Mouse (Mus musculus) stomach, postnatal 0 days (tissue): ENCODE data around the gene Tpp2. TPM values are rescaled to one million over a fixed set of nuclear protein-coding genes. Genes with fewer than 3 reads are reported as not detected.

Experiments
- ATAC-seq: fragments of 200-750 bp; cut with Nextera tagmentation; 2 replicates; pipeline ENCODE4 v1.8.0; 2017; ENCODE audit not compliant: low FRiP score, low TSS enrichment
- DNase-seq: peaks from one replicate; pipeline ENCODE4 v3.0.0-alpha.2; 2016; ENCODE audit warnings: low spot score
- H3K27ac ChIP-seq: fragments of 300-500 bp; sonication (generic); replicated peaks from 2 replicates; pipeline ENCODE4 v1.5.1; 2014; ENCODE audit warnings: mild to moderate bottlenecking, control low read depth
- H3K27me3 ChIP-seq: fragments of 300-500 bp; sonication (generic); 2 replicates; pipeline ENCODE4 v1.6.1; 2014; ENCODE audit warnings: low read length; ENCODE audit not compliant: control insufficient read depth, insufficient read depth
- H3K36me3 ChIP-seq: fragments of 300-500 bp; sonication (generic); 2 replicates; pipeline ENCODE4 v1.6.1; 2014; ENCODE audit warnings: low read length, mixed read lengths; ENCODE audit not compliant: control insufficient read depth, insufficient read depth
- H3K4me1 ChIP-seq: fragments of 300-500 bp; sonication (generic); replicated peaks from 2 replicates; pipeline ENCODE4 v1.6.1; 2014; ENCODE audit warnings: antibody characterized with exemption; ENCODE audit not compliant: control insufficient read depth, insufficient read depth
- H3K4me2 ChIP-seq: fragments of 300-500 bp; sonication (generic); replicated peaks from 2 replicates; pipeline ENCODE4 v1.6.1; 2014; ENCODE audit warnings: low read depth, mild to moderate bottlenecking, control low read depth, moderate library complexity
- H3K4me3 ChIP-seq: fragments of 300-500 bp; sonication (generic); 2 replicates; pipeline ENCODE4 v1.5.1; 2014; ENCODE audit warnings: low read depth, low read length, control low read depth
- H3K9ac ChIP-seq: fragments of 300-500 bp; sonication (generic); 2 replicates; pipeline ENCODE4 v1.6.1; 2014; ENCODE audit warnings: mild to moderate bottlenecking, low read length, control low read depth, mixed read lengths
- H3K9me3 ChIP-seq: fragments of 300-500 bp; sonication (generic); 2 replicates; pipeline ENCODE4 v1.6.1; 2016; ENCODE audit warnings: low read length; ENCODE audit not compliant: control insufficient read depth
- CTCF ChIP-seq: IDR thresholded peaks from 2 replicates; pipeline ENCODE4 v1.5.1; 2016; ENCODE audit warnings: antibody characterized with exemption, low read depth, mild to moderate bottlenecking, moderate library complexity
- EP300 ChIP-seq: optimal IDR thresholded peaks from 2 replicates; pipeline ENCODE3; 2016; ENCODE audit warnings: antibody characterized with exemption
- WGBS: fragments of 180-500 bp; shearing (Covaris S2); extraction: QIAGEN DNeasy Blood & Tissue Kit; methylation state at CpG from one replicate; pipeline ENCODE4 v1.1.7; 2014; 5-methylcytosine and 5-hydroxymethylcytosine counted together
- polyA plus RNA-seq: library from polyadenylated mRNA; unstranded; fragments of >200 nt; fragmentation: Nextera tagmentation; extraction: Ambion mirVana; gene quantifications from 2 replicates; pipeline ENCODE4 v1.2.1, GENCODE M21; 2015

Tpp2 gene
- polyA plus RNA-seq, 1 experiment from 2014 or later: 34.5 TPM

GRCm38 (mm10) chr1:43941476-43942217 lies 8.2 kb downstream of the Tpp2 start:
- Histone ChIP-seq H3K9ac (no peak overlapping the region), H3K36me3 (peaks cover 8% of the 10 kb centered on the region; the same call in 1 of the 2 replicates), H3K27ac (no peak overlapping the region), H3K4me2 (no peak overlapping the region), H3K9me3 (no peaks in the 10 kb centered on the region), H3K4me3 (no peak overlapping the region), H3K4me1 (no peaks in the 10 kb centered on the region), H3K27me3 (no peaks in the 10 kb centered on the region)
- 85% methylated on average over 7 of the region's 7 CpGs for WGBS
- ATAC-seq (no peak), DNase-seq (no peak)
- TF ChIP-seq EP300 (no peak), CTCF (no peak)

DNA sequence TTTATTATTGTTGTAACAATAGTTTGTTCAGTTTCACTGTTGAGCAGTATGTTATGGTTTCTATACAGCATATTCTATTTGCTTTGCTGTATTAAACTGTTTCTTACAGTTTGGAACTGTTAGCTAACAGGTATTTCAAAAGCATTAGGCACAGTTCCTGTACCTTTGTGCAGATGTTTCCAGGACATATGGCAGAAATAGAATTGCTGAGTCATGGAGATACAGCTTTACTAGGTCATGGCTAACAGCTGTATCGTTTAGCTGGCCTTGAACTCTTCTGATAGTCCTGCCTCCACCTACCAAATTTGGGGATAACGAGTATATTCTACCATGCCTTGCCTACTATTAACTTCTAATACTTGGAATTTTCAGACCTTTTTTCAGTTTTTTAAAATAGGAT lies 9.4 kb downstream of the Tpp2 start:
- H3K4me2 ChIP-seq: no peak overlapping the region
- no peaks in the 10 kb centered on the region for H3K4me1 ChIP-seq
- no peak overlapping the region for H3K9ac ChIP-seq
- no peak for TF ChIP-seq CTCF
- DNase-seq (no peak), ATAC-seq (no peak)
- H3K4me3 ChIP-seq: no peak overlapping the region
- H3K27ac ChIP-seq: no peak overlapping the region
- 77% methylated on average over 2 of the region's 2 CpGs for WGBS
- H3K36me3 ChIP-seq: peaks cover 8% of the 10 kb centered on the region; the same call in 1 of the 2 replicates
- no peaks in the 10 kb centered on the region for H3K9me3 ChIP-seq
- H3K27me3 ChIP-seq: no peaks in the 10 kb centered on the region

DNA sequence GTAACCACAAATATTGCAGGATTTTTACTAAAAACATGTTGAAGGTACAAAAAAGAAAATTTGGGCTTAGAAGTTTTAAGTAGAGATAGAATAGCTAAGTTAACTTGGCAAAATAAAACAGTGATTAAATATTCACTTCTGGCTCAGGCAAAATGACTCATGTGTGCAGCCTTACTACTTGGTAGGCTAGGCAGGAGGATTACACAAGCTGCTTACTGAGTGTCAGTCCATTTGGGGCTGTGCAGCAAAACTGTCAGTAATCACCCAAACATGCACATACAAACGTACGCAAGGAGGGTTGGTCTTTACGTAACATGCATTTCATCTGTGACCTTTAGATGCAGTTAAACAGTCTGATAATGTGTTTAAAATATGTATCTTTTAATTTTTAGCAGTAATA lies 20.2 kb downstream of the Tpp2 start:
- TF ChIP-seq EP300 (no peak), CTCF (no peak)
- no peaks in the 10 kb centered on the region for H3K27me3 ChIP-seq
- no peak overlapping the region for H3K27ac ChIP-seq
- no peak overlapping the region for H3K4me2 ChIP-seq
- no peaks in the 10 kb centered on the region for H3K9me3 ChIP-seq
- no peak for DNase-seq
- no peak overlapping the region for H3K4me3 ChIP-seq
- no peak overlapping the region for H3K9ac ChIP-seq
- WGBS: 95% methylated on average over 3 of the region's 3 CpGs
- ATAC-seq: no peak
- peaks cover 18% of the 10 kb centered on the region for H3K36me3 ChIP-seq
- no peaks in the 10 kb centered on the region for H3K4me1 ChIP-seq

DNA sequence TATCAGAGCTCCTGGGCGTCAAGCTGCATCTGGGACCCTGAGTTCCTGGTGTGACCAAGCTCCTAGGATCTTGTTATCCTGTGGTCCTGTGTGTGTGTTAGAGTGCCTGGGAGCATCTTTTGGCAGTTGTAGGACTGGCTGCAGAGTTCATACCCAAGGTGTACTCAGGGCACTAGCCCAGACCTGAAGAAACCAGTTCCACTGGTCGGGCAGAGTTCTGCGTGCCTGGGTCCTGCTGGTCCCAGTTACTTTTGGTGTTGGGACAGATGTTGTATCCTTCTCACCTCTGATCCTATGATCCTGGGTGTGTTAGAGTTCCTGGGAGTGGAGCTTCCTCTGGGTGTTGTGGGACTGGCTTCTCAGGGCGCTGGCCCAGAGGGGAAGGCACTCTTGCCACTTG lies 30.9 kb downstream of the Tpp2 start:
- no peak overlapping the region for H3K4me3 ChIP-seq
- ATAC-seq: no peak
- H3K4me2 ChIP-seq: no peak overlapping the region
- H3K36me3 ChIP-seq: peaks cover 11% of the 10 kb centered on the region; the same call in 1 of the 2 replicates
- no peaks in the 10 kb centered on the region for H3K9me3 ChIP-seq
- 73% methylated on average over 4 of the region's 4 CpGs for WGBS
- no peak overlapping the region for H3K27ac ChIP-seq
- TF ChIP-seq CTCF (no peak), EP300 (no peak)
- no peaks in the 10 kb centered on the region for H3K4me1 ChIP-seq
- DNase-seq: no peak
- H3K27me3 ChIP-seq: no peaks in the 10 kb centered on the region
- no peak overlapping the region for H3K9ac ChIP-seq

- no peak for TF ChIP-seq EP300
- peak; percentile 56 for TF ChIP-seq CTCF
- no peak for ATAC-seq
- Histone ChIP-seq H3K9me3 (no peaks in the 10 kb centered on the region), H3K4me1 (no peaks in the 10 kb centered on the region), H3K9ac (no peak overlapping the region), H3K36me3 (peaks cover 5% of the 10 kb centered on the region; the same call in 1 of the 2 replicates), H3K27me3 (no peaks in the 10 kb centered on the region), H3K4me3 (no peak overlapping the region), H3K27ac (no peak overlapping the region), H3K4me2 (no peak overlapping the region)
- 82% methylated on average over 4 of the region's 4 CpGs for WGBS
- DNase-seq: no peak
Observed at GRCm38 (mm10) chr1:43966756-43967155, 33.3 kb downstream of the Tpp2 start.

DNA sequence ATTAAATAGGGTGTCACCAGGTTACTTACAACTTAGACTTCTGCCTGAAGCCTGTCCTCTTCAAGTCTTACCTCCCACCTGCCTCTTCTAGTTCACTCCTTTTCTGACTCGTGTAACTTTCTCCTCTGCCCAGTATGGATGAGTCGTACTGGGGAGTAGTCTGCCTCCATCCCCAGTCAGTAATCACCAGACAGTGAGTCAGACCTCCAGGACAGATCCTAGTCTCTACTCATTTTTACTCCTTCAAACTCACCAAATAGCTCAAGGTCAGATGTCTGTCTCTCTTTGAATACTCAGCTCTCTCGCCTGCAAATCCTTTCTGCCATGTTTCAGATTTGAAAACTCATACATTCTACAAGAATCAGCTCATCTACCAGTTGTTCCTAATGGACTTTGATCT lies 35.9 kb downstream of the Tpp2 start:
- Histone ChIP-seq H3K4me1 (no peaks in the 10 kb centered on the region), H3K27ac (no peak overlapping the region), H3K9me3 (no peaks in the 10 kb centered on the region), H3K9ac (no peak overlapping the region), H3K36me3 (peaks cover 8% of the 10 kb centered on the region; the same call in 1 of the 2 replicates), H3K4me2 (no peak overlapping the region), H3K4me3 (no peak overlapping the region), H3K27me3 (no peaks in the 10 kb centered on the region)
- TF ChIP-seq CTCF (no peak), EP300 (no peak)
- DNase-seq: no peak
- 80% methylated on average over 3 of the region's 3 CpGs for WGBS
- ATAC-seq: no peak
